Mouse (Mus musculus): ENCODE measurements around the gene Tbc1d8. TPM values are rescaled to one million over a fixed set of nuclear protein-coding genes. Genes with fewer than 3 reads are reported as not detected.

The Tbc1d8 gene
- polyA plus RNA-seq, 1 experiment from 2014 or later = 7.2 TPM

- Histone ChIP-seq H3K9me3 (no peaks in the 10 kb centered on the region), H3K36me3 (replicated peaks) (no peaks in the 10 kb centered on the region), H3K4me1 (no peaks in the 10 kb centered on the region), H3K27ac (no peak overlapping the region), H3K4me2 (no peak overlapping the region), H3K27me3 (no peaks in the 10 kb centered on the region), H3K4me3 (replicated peaks) (no peak overlapping the region), H3K9ac (no peak overlapping the region)
- 85% methylated on average over 17 of the region's 17 CpGs for WGBS
- no peak for ATAC-seq (ENCODE audit: low FRiP score)
Observed at GRCm38 (mm10) chr1:39502817-39503633, 24.5 kb upstream of the Tbc1d8 start.

DNA sequence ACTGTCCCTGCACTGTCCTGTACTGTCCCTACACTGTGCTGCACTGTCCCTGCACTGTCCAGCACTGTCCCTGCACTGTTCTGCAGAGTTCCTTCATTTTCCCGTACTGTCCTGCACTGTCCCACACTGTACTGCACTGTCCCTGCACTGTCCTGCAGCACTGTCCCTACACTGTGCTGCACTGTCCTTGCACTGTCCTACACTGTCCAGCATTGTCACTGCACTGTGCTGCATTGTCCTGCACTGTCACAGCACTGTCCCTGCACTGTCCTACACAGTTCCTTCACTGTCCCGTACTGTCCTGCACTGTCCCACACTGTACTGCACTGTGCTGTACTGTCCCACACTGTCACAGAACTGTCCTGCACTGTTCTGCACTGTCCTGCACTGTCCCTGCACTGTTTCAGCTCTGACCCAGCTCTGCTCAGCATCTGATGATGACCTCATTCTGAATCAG, 21.0 kb upstream of the Tbc1d8 start:
- Histone ChIP-seq H3K4me2 (no peak overlapping the region), H3K36me3 (replicated peaks) (no peaks in the 10 kb centered on the region), H3K9ac (no peak overlapping the region), H3K4me3 (replicated peaks) (no peak overlapping the region), H3K4me1 (no peaks in the 10 kb centered on the region), H3K27me3 (no peaks in the 10 kb centered on the region), H3K9me3 (no peaks in the 10 kb centered on the region), H3K27ac (no peak overlapping the region)
- ATAC-seq (ENCODE audit: low FRiP score) = 0 out of 2 replicates have a peak, but pooled peaks have one; percentile 17
- WGBS = 92% methylated on average over 2 of the region's 2 CpGs

DNA sequence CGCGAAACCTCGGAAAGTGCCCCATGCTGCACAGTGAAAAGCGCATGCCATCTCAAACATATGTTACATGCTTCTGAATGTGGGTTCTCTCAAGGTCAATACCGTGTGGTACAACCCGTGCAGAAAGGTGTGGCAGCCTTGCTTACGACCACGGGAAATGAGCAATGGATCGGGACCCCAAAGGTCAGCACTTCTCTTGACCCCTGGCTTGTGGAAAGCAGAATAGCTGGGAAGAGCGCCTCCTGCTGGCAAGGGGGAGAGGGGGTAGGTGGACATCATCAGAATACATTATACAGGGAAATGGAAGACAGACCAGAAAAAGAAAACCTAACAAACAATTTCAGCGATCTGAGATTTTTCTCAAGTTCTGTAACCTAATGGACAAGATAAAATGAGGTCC, 19.2 kb upstream of the Tbc1d8 start:
- 90% methylated on average over 11 of the region's 11 CpGs for WGBS

DNA sequence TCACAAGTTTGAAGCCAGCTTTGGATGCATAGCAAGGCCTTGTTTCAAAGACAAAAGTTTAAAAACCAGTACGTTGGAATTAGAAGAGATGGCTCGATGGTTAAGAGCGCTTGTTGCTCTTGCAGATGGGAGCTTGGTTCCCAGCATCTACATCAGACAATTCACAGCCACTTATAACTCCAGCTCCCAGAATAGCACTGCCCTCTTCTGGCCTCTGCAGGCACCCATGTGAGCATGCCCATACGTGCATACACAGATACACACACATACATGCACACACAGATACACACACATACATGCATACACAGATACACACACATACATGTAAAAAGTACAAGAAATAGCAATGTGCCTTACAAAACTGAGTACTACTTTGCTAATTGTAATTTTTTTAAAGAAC, 18.4 kb upstream of the Tbc1d8 start:
- H3K9ac ChIP-seq = no peak overlapping the region
- WGBS = 93% methylated on average over 4 of the region's 4 CpGs
- no peaks in the 10 kb centered on the region for H3K9me3 ChIP-seq
- ATAC-seq (ENCODE audit: low FRiP score) = no peak
- H3K27me3 ChIP-seq = no peaks in the 10 kb centered on the region
- no peaks in the 10 kb centered on the region for H3K4me1 ChIP-seq
- no peaks in the 10 kb centered on the region for H3K36me3 ChIP-seq (replicated peaks)
- no peak overlapping the region for H3K4me3 ChIP-seq (replicated peaks)
- H3K4me2 ChIP-seq = no peak overlapping the region
- no peak overlapping the region for H3K27ac ChIP-seq

More for the DNA sequence above, 19.2 kb upstream of the Tbc1d8 start:
- Histone ChIP-seq H3K27ac (no peak overlapping the region), H3K9me3 (no peaks in the 10 kb centered on the region), H3K4me1 (no peaks in the 10 kb centered on the region), H3K4me3 (replicated peaks) (no peak overlapping the region), H3K9ac (no peak overlapping the region), H3K36me3 (replicated peaks) (no peaks in the 10 kb centered on the region), H3K4me2 (no peak overlapping the region), H3K27me3 (no peaks in the 10 kb centered on the region)
- no peak for ATAC-seq (ENCODE audit: low FRiP score)

DNA sequence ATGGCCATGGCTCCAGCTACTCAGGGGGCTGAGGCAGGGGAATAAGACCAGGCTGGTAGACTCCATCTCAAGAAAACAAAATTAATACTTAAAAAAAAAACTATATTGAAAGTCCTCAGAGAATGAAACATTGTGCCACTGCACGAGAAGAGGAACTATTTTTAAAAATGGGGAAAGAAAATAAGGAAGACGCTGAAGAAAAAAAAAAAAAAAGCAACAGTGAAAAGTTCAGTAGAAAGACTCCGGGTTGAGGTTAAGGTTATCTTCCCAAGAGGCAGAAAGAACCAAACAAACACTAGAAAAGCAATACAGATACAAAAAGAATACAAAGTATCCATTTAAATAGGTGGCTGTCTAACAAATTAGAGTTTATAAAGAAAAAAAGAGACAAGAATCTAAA, 15.1 kb upstream of the Tbc1d8 start:
- Histone ChIP-seq H3K4me2 (no peak overlapping the region), H3K4me3 (replicated peaks) (no peak overlapping the region), H3K9me3 (no peaks in the 10 kb centered on the region), H3K27me3 (no peaks in the 10 kb centered on the region), H3K9ac (no peak overlapping the region), H3K36me3 (replicated peaks) (no peaks in the 10 kb centered on the region), H3K27ac (no peak overlapping the region), H3K4me1 (no peaks in the 10 kb centered on the region)
- WGBS = 82% methylated on average over 3 of the region's 3 CpGs
- ATAC-seq (ENCODE audit: low FRiP score) = no peak

- Histone ChIP-seq H3K4me1 (no peaks in the 10 kb centered on the region), H3K4me2 (no peak overlapping the region), H3K9me3 (no peaks in the 10 kb centered on the region), H3K27ac (no peak overlapping the region), H3K4me3 (replicated peaks) (no peak overlapping the region), H3K27me3 (no peaks in the 10 kb centered on the region), H3K9ac (no peak overlapping the region), H3K36me3 (replicated peaks) (no peaks in the 10 kb centered on the region)
- no peak for ATAC-seq (ENCODE audit: low FRiP score)
- WGBS = 89% methylated on average over 5 of the region's 5 CpGs
Observed at GRCm38 (mm10) chr1:39493165-39493564, 14.6 kb upstream of the Tbc1d8 start.

DNA sequence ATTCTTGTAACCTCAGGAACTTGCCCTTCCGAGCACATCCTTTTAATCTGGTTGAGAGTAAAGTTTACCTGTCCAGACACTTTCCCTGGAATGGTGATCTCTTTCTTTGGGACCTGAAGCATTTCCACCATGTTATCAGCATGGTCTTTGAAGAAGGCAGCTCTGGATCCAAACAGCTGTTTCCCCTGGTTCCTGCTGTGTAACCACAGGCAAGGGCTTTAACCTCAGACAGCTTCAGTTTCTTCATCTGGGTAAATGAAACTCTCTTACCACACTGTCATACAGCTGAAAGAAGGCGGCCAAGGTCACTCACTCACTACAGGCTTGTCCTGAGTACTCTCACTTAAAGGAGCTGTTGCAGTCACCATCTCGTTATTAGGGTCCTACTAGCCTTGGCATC, 8.8 kb upstream of the Tbc1d8 start:
- Histone ChIP-seq H3K4me2 (no peak overlapping the region), H3K36me3 (replicated peaks) (no peaks in the 10 kb centered on the region), H3K9me3 (no peaks in the 10 kb centered on the region), H3K27me3 (no peaks in the 10 kb centered on the region), H3K4me1 (peaks cover 7% of the 10 kb centered on the region), H3K27ac (no peak overlapping the region), H3K4me3 (replicated peaks) (no peak overlapping the region), H3K9ac (no peak overlapping the region)
- no peak for ATAC-seq (ENCODE audit: low FRiP score)
- 78% methylated on average over 3 of the region's 3 CpGs for WGBS

DNA sequence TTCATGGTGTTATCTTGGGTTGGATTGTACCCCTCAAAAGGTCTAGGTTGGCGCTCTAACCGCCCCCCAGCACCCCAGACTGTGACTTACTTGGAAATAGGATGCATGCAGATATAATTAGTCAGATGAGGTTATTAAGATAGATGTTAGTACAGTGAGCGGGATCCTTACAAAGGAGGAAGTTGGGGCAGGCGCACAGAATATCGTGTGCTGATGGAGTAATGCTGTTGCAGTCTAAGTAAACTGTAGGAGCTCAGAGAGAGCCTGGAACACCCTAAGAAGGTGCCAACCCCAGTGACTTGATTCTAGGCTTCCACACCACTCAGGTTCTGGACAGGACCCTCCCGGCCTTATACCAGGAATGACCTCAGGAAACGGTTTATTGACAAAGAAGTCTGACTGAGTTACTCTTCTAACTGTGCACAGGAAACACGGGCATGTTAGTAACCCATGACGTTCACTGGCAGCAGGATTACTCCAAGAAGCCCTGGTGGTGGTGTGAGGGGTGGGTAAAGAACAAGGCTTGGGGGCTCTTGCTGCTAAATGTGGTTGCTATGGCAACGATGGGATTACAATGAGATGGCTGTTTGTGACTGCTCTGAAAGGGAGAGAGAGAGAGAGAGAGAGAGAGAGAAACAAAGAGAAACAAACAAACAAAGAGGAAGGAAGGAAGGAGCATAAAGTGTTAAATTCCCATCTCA, 3.7 kb upstream of the Tbc1d8 start:
- ATAC-seq (ENCODE audit: low FRiP score) = no peak
- Histone ChIP-seq H3K27me3 (peaks cover 3% of the 10 kb centered on the region; the same call in 1 of the 2 replicates), H3K36me3 (replicated peaks) (no peaks in the 10 kb centered on the region), H3K9ac (no peak overlapping the region), H3K9me3 (no peaks in the 10 kb centered on the region), H3K4me1 (peaks cover 21% of the 10 kb centered on the region), H3K4me2 (no peak overlapping the region), H3K4me3 (replicated peaks) (no peak overlapping the region), H3K27ac (no peak overlapping the region)
- 50% methylated on average over 10 of the region's 10 CpGs for WGBS

GRCm38 (mm10) chr1:39479254-39479653, 699 bp upstream of the Tbc1d8 start:
- H3K4me2 ChIP-seq = peak overlapping the region; percentile 97; the same call in 1 of the 2 replicates
- peaks cover 24% of the 10 kb centered on the region for H3K4me1 ChIP-seq
- H3K27me3 ChIP-seq = peaks cover 13% of the 10 kb centered on the region
- H3K27ac ChIP-seq = no peak overlapping the region
- 0 out of 2 replicates have a peak, but pooled peaks cover 3% of the 10 kb centered on the region for H3K9me3 ChIP-seq
- no peak overlapping the region for H3K4me3 ChIP-seq (replicated peaks)
- no peak for ATAC-seq (ENCODE audit: low FRiP score)
- WGBS = 66% methylated on average over 5 of the region's 5 CpGs
- no peak overlapping the region for H3K9ac ChIP-seq
- H3K36me3 ChIP-seq (replicated peaks) = no peaks in the 10 kb centered on the region

DNA sequence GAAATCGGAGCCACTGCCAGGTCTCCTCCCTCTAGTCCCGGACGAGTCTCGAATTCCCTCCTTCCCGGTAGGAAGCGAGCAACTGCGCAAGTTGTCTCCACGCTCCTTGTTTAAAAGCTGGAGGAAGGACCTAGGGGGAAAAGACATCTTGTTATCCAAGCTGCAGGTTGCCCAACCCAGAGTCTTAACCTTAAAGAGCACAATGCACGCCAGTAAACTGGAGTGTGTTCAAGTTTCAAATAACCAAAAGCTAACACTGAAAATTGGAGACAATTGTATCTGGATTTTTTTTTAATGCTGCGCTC, 293 bp upstream of the Tbc1d8 start:
- peaks cover 13% of the 10 kb centered on the region for H3K27me3 ChIP-seq
- H3K27ac ChIP-seq = peak overlapping the region; percentile 78; the same call in 1 of the 2 replicates
- H3K4me2 ChIP-seq = peak overlapping the region; percentile 97
- no peak; the same call in 1 of the 2 replicates for ATAC-seq (ENCODE audit: low FRiP score)
- peak overlapping the region; percentile 77; the same call in 1 of the 2 replicates for H3K9ac ChIP-seq
- peaks cover 24% of the 10 kb centered on the region for H3K4me1 ChIP-seq
- H3K36me3 ChIP-seq (replicated peaks) = no peaks in the 10 kb centered on the region
- H3K9me3 ChIP-seq = 0 out of 2 replicates have a peak, but pooled peaks cover 3% of the 10 kb centered on the region
- WGBS = 5% methylated on average over 10 of the region's 10 CpGs
- peak overlapping the region; percentile 70 for H3K4me3 ChIP-seq (replicated peaks)

GRCm38 (mm10) chr1:39477064-39477463, 1.5 kb downstream of the Tbc1d8 start:
- H3K27ac ChIP-seq = no peak overlapping the region
- no peak overlapping the region for H3K9ac ChIP-seq
- H3K36me3 ChIP-seq (replicated peaks) = no peaks in the 10 kb centered on the region
- peak overlapping the region; percentile 70; the same call in 1 of the 2 replicates for H3K4me3 ChIP-seq (replicated peaks)
- 77% methylated on average over 5 of the region's 5 CpGs for WGBS
- peak overlapping the region; percentile 97; the same call in 1 of the 2 replicates for H3K4me2 ChIP-seq
- H3K4me1 ChIP-seq = peaks cover 14% of the 10 kb centered on the region
- H3K27me3 ChIP-seq = peaks cover 13% of the 10 kb centered on the region
- ATAC-seq (ENCODE audit: low FRiP score) = no peak
- H3K9me3 ChIP-seq = 0 out of 2 replicates have a peak, but pooled peaks cover 3% of the 10 kb centered on the region

DNA sequence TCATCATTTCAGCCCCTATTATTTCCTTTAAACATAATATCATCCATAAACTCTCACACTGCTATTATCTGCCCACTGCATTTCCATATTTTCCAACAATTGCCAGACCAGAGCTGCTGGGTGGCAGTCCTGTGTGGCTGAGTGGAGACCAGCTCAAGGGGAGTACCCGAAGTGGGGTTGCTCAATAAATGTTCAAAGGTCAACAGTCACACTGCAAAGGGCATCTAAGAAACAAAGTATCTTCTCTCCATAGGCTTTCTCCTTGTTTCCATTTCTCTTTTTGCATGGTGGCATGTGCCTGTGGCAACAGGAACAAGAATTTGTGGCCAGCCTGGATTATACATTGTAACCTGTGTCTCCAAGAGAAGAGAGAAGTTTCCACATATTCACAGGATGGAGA, 2.2 kb downstream of the Tbc1d8 start:
- no peak overlapping the region for H3K27ac ChIP-seq
- 90% methylated on average over 1 of the region's 1 CpGs for WGBS

More for the DNA sequence above, 2.2 kb downstream of the Tbc1d8 start:
- Histone ChIP-seq H3K4me1 (peaks cover 11% of the 10 kb centered on the region), H3K9ac (no peak overlapping the region), H3K4me2 (no peak overlapping the region), H3K36me3 (replicated peaks) (no peaks in the 10 kb centered on the region), H3K4me3 (replicated peaks) (no peak overlapping the region), H3K9me3 (0 out of 2 replicates have a peak, but pooled peaks cover 3% of the 10 kb centered on the region), H3K27me3 (peaks cover 13% of the 10 kb centered on the region)
- no peak for ATAC-seq (ENCODE audit: low FRiP score)
